Mouse (Mus musculus): ENCODE results near the gene Irx4. TPM values are rescaled to one million over a fixed set of nuclear protein-coding genes. Genes with fewer than 3 reads are reported as not detected.

Gene Irx4
- total and polyA plus RNA-seq, 2 experiments from 2014 or later = 3.8 to 4.6 TPM

DNA sequence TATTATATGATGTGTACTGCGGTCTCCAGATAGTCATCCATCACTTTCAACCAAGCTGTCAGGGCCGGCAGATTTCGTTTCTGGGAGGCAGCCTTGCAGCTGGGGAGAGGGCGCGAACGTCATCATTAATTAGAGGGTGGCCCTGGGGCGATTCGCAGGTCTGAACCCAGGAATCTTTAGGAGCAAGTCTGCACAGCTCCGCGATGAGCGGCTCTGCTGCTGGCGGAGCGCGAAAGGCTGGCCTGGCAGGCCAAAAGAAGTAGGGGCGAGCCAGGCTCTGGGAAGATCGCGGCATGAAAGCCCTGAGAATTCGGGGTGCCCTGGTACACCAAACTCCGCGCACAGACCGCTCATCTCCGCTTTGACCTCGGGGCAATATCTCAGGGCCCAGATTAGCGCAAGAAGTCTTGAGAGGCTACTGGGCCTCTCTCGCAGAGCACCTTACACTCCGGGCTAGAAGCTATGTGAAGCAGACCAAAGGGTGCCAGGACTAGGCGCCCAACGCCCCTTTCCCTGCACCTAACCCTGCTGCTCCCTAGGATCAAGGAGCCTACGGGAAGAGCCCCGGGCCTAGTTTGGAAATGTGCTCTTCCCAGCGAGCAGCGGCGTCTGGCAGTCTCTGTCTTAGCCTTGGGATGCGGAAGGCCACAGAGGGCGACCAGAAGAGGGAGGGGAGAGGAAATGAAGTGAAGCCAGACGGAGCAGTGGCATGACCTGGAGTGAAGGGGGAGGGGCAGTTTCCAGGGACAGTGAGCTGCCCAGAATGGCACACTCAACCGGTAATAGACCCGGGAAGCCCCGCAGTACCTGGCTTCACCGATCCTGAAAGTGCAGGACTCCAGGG, 3.1 kb downstream of the Irx4 start:
- Histone ChIP-seq H3K4me1 (ENCODE audit: insufficient read depth, low read length) (peaks cover 5% of the 10 kb centered on the region; the same call in 1 of the 2 replicates), H3K27ac (no peak overlapping the region), H3K27me3 (ENCODE audit: insufficient read depth, low read length) (peaks cover 88% of the 10 kb centered on the region), H3K36me3 (ENCODE audit: insufficient read depth, low read length) (no peaks in the 10 kb centered on the region), H3K9ac (replicated peaks; ENCODE audit: low read length) (no peak overlapping the region), H3K9me3 (ENCODE audit: low read length) (no peaks in the 10 kb centered on the region), H3K4me3 (ENCODE audit: low read length) (peak overlapping the region; percentile 3; the same call in 1 of the 2 replicates), H3K4me2 (ENCODE audit: low read depth, low read length) (peak overlapping the region; percentile 40)
- no peak for TF ChIP-seq CTCF (IDR thresholded peaks at IDR 0.05; ENCODE audit: low read depth)
- ATAC-seq = no peak
- no peak for DNase-seq (ENCODE audit: low spot score)
- WGBS = 2% methylated on average over 40 of the region's 40 CpGs

DNA sequence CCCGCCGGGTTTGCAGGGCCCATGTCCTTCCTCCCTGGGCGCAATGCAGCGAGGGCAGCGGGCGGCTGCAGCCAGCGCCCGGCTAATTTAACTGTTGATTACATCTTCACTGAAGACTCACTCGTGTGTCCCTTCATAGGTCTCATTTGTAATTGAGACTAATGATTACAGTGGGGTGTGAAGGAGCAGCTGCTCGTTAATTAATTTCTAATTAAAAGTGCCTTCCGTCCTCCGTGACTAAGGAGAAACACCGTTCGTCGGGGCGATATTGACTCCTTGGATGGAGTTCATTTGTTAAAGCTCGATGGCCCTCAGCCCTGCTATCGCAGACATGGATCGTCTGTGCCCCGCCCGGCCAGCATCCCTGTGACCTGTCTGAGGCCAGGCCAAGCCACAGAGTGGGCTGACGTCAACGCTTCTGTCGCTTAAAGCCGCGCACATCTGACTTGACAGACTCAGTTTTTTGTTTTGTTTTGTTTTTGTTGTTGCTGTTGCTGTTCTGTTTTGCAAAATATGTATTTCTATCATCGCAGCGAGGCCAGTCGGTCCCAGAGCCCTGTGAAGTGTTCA, 4.0 kb downstream of the Irx4 start:
- H3K9me3 ChIP-seq (ENCODE audit: low read length) = no peaks in the 10 kb centered on the region
- WGBS = 12% methylated on average over 29 of the region's 29 CpGs
- peak overlapping the region; percentile 40; the same call in 1 of the 2 replicates for H3K4me2 ChIP-seq (ENCODE audit: low read depth, low read length)
- no peak overlapping the region for H3K4me3 ChIP-seq (ENCODE audit: low read length)
- DNase-seq (ENCODE audit: low spot score) (peak; percentile 12), ATAC-seq (no peak)
- no peaks in the 10 kb centered on the region for H3K36me3 ChIP-seq (ENCODE audit: insufficient read depth, low read length)
- H3K27ac ChIP-seq = no peak overlapping the region
- H3K9ac ChIP-seq (replicated peaks; ENCODE audit: low read length) = no peak overlapping the region
- H3K27me3 ChIP-seq (ENCODE audit: insufficient read depth, low read length) = peaks cover 88% of the 10 kb centered on the region
- peaks cover 5% of the 10 kb centered on the region; the same call in 1 of the 2 replicates for H3K4me1 ChIP-seq (ENCODE audit: insufficient read depth, low read length)
- TF ChIP-seq CTCF (IDR thresholded peaks at IDR 0.05; ENCODE audit: low read depth) = no peak

DNA sequence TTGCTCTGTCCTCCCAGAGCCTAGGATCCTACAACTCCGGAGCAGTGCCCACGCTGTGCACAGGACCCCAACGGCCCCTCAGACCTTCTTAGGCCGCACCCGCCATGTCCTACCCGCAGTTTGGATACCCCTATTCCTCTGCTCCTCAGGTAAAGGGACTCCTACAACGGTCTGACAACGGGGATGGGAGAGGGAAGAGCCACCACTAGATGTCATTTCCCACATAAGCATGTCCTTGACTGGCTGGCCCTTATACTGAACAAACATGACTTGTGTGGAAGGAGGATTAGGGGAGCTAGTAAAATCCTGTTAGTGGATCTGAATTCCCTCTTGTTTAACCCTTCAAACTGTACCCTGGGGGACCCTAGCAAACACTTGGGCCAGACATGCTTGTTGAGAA, 4.6 kb downstream of the Irx4 start:
- TF ChIP-seq CTCF (IDR thresholded peaks at IDR 0.05; ENCODE audit: low read depth) = 0 out of 2 replicates have a peak, but pooled peaks have one; percentile 2

DNA sequence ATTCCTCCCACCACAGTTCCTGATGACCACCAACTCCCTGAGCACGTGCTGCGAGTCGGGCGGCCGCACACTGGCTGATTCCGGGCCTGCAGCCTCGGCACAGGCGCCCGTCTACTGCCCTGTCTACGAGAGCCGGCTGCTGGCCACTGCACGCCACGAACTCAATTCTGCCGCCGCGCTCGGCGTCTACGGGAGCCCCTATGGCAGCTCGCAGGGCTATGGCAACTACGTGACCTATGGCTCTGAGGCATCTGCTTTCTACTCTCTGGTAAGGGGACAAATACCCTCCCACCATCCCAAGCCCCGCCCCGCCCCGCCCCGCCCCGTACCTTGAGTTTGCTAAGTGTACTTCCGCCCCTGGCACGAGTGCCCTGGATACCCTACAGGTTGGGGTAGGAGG, 5.2 kb downstream of the Irx4 start:
- peak overlapping the region; percentile 30; the same call in 1 of the 2 replicates for H3K4me2 ChIP-seq (ENCODE audit: low read depth, low read length)
- ATAC-seq (peak; percentile 61), DNase-seq (ENCODE audit: low spot score) (peak; percentile 30)
- H3K4me3 ChIP-seq (ENCODE audit: low read length) = peak overlapping the region; percentile 11; the same call in 1 of the 2 replicates
- 1% methylated on average over 28 of the region's 28 CpGs for WGBS
- TF ChIP-seq CTCF (IDR thresholded peaks at IDR 0.05; ENCODE audit: low read depth) = peak; percentile 27; the same call in 1 of the 2 replicates
- peaks cover 88% of the 10 kb centered on the region for H3K27me3 ChIP-seq (ENCODE audit: insufficient read depth, low read length)
- H3K4me1 ChIP-seq (ENCODE audit: insufficient read depth, low read length) = peaks cover 5% of the 10 kb centered on the region; the same call in 1 of the 2 replicates
- H3K27ac ChIP-seq = no peak overlapping the region
- no peaks in the 10 kb centered on the region for H3K9me3 ChIP-seq (ENCODE audit: low read length)
- no peak overlapping the region for H3K9ac ChIP-seq (replicated peaks; ENCODE audit: low read length)
- H3K36me3 ChIP-seq (ENCODE audit: insufficient read depth, low read length) = no peaks in the 10 kb centered on the region

More for the DNA sequence above, 4.6 kb downstream of the Irx4 start:
- H3K9me3 ChIP-seq (ENCODE audit: low read length) = no peaks in the 10 kb centered on the region
- no peak overlapping the region for H3K27ac ChIP-seq
- no peak for ATAC-seq
- DNase-seq (ENCODE audit: low spot score) = no peak
- no peaks in the 10 kb centered on the region for H3K36me3 ChIP-seq (ENCODE audit: insufficient read depth, low read length)
- H3K4me3 ChIP-seq (ENCODE audit: low read length) = no peak overlapping the region
- H3K4me1 ChIP-seq (ENCODE audit: insufficient read depth, low read length) = peaks cover 5% of the 10 kb centered on the region; the same call in 1 of the 2 replicates
- H3K27me3 ChIP-seq (ENCODE audit: insufficient read depth, low read length) = peaks cover 88% of the 10 kb centered on the region
- H3K9ac ChIP-seq (replicated peaks; ENCODE audit: low read length) = no peak overlapping the region
- no peak overlapping the region for H3K4me2 ChIP-seq (ENCODE audit: low read depth, low read length)
- WGBS = 20% methylated on average over 8 of the region's 8 CpGs

GRCm38 (mm10) chr13:73267551-73267950, 7.3 kb downstream of the Irx4 start:
- TF ChIP-seq CTCF (IDR thresholded peaks at IDR 0.05; ENCODE audit: low read depth) = no peak
- WGBS = 13% methylated on average over 10 of the region's 10 CpGs
- DNase-seq (ENCODE audit: low spot score) (no peak), ATAC-seq (no peak)
- H3K27ac ChIP-seq = no peak overlapping the region
- no peak overlapping the region for H3K4me3 ChIP-seq (ENCODE audit: low read length)
- H3K9ac ChIP-seq (replicated peaks; ENCODE audit: low read length) = no peak overlapping the region
- peaks cover 85% of the 10 kb centered on the region for H3K27me3 ChIP-seq (ENCODE audit: insufficient read depth, low read length)
- H3K4me2 ChIP-seq (ENCODE audit: low read depth, low read length) = no peak overlapping the region
- H3K36me3 ChIP-seq (ENCODE audit: insufficient read depth, low read length) = no peaks in the 10 kb centered on the region
- H3K4me1 ChIP-seq (ENCODE audit: insufficient read depth, low read length) = no peaks in the 10 kb centered on the region; the same call in 1 of the 2 replicates
- H3K9me3 ChIP-seq (ENCODE audit: low read length) = no peaks in the 10 kb centered on the region

GRCm38 (mm10) chr13:73268702-73269101, 8.4 kb downstream of the Irx4 start:
- Histone ChIP-seq H3K9ac (replicated peaks; ENCODE audit: low read length) (no peak overlapping the region), H3K36me3 (ENCODE audit: insufficient read depth, low read length) (no peaks in the 10 kb centered on the region), H3K4me3 (ENCODE audit: low read length) (no peak overlapping the region), H3K27ac (no peak overlapping the region), H3K27me3 (ENCODE audit: insufficient read depth, low read length) (peaks cover 92% of the 10 kb centered on the region), H3K4me2 (ENCODE audit: low read depth, low read length) (no peak overlapping the region), H3K9me3 (ENCODE audit: low read length) (no peaks in the 10 kb centered on the region), H3K4me1 (ENCODE audit: insufficient read depth, low read length) (no peaks in the 10 kb centered on the region; the same call in 1 of the 2 replicates)
- DNase-seq (ENCODE audit: low spot score) (peak; percentile 22), ATAC-seq (no peak)
- peak; percentile 46 for TF ChIP-seq CTCF (IDR thresholded peaks at IDR 0.05; ENCODE audit: low read depth)
- WGBS = 7% methylated on average over 20 of the region's 20 CpGs

Measured in hindbrain, postnatal 0 days (tissue).